Mouse (Mus musculus): Measurements from ENCODE around the gene Asap3. TPM values are rescaled to one million over a fixed set of nuclear protein-coding genes. Genes with fewer than 3 reads are reported as not detected.

The Asap3 gene
- polyA plus RNA-seq, 1 experiment from 2014 or later: 1.6 TPM

DNA sequence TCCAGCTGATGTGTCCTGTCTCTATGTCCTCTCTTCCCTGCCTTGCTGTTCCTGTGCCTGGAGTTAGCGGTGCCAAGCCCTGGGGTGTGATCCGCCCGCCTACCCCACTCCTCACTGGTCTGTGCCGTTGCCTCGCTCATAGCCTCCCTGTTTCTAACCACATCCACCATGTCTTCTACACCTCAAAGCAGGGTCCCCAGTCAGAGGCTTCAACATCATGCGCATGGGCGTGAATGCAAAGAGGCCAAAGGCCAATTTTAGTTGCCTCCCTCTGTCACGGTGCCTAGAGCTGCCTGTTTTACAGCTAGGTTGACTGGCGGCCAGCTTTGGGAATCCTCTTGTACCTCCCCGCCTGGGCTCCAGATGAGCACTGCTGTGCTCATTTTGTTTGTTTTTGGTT is 10.0 kb upstream of the Asap3 start:
- H3K9ac ChIP-seq (ENCODE audit: low read length): no peak overlapping the region
- H3K4me1 ChIP-seq (replicated peaks; ENCODE audit: control insufficient read depth, insufficient read depth): no peaks in the 10 kb centered on the region
- no peak for TF ChIP-seq CTCF (IDR thresholded peaks at IDR 0.05; ENCODE audit: low read depth)
- no peak for TF ChIP-seq EP300 (optimal IDR thresholded peaks at IDR 0.05)
- no peak overlapping the region for H3K27ac ChIP-seq (replicated peaks)
- H3K9me3 ChIP-seq (ENCODE audit: control insufficient read depth, low read length): no peaks in the 10 kb centered on the region
- no peak overlapping the region for H3K4me3 ChIP-seq (ENCODE audit: low read depth, low read length)
- H3K36me3 ChIP-seq (ENCODE audit: control insufficient read depth, insufficient read depth, low read length): no peaks in the 10 kb centered on the region
- H3K4me2 ChIP-seq (replicated peaks; ENCODE audit: low read depth): no peak overlapping the region
- no peak for DNase-seq (ENCODE audit: low spot score)
- 78% methylated on average over 10 of the region's 10 CpGs for WGBS
- H3K27me3 ChIP-seq (ENCODE audit: control insufficient read depth, insufficient read depth, low read length): no peaks in the 10 kb centered on the region
- no peak for ATAC-seq (ENCODE audit: low FRiP score, low TSS enrichment)

DNA sequence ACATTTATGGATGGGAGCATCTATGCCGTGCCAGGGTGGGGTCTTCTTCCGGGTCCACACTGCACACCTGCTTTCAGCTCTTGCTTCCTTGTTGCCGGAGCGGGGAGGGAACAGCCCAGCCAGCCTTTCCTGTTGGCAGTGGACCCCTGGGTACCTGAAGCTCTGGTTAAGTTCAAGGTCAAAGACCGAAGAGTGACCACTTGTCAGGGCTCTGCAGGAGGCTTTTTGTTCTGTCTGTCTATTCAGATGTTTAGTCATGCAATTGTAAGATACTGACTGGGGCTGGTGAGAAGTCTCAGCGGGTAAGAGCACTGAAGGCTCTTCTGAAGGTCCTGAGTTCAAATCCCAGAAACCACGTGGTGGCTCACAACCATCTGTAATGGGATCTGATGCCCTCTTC is 7.3 kb upstream of the Asap3 start:
- no peak for DNase-seq (ENCODE audit: low spot score)
- H3K4me1 ChIP-seq (replicated peaks; ENCODE audit: control insufficient read depth, insufficient read depth): no peaks in the 10 kb centered on the region
- H3K4me2 ChIP-seq (replicated peaks; ENCODE audit: low read depth): no peak overlapping the region
- no peaks in the 10 kb centered on the region for H3K9me3 ChIP-seq (ENCODE audit: control insufficient read depth, low read length)
- no peak for ATAC-seq (ENCODE audit: low FRiP score, low TSS enrichment)
- H3K4me3 ChIP-seq (ENCODE audit: low read depth, low read length): no peak overlapping the region
- no peak overlapping the region for H3K27ac ChIP-seq (replicated peaks)
- H3K9ac ChIP-seq (ENCODE audit: low read length): no peak overlapping the region
- no peaks in the 10 kb centered on the region for H3K36me3 ChIP-seq (ENCODE audit: control insufficient read depth, insufficient read depth, low read length)
- H3K27me3 ChIP-seq (ENCODE audit: control insufficient read depth, insufficient read depth, low read length): no peaks in the 10 kb centered on the region
- WGBS: 81% methylated on average over 7 of the region's 7 CpGs
- TF ChIP-seq CTCF (IDR thresholded peaks at IDR 0.05; ENCODE audit: low read depth) (no peak), EP300 (optimal IDR thresholded peaks at IDR 0.05) (no peak)

DNA sequence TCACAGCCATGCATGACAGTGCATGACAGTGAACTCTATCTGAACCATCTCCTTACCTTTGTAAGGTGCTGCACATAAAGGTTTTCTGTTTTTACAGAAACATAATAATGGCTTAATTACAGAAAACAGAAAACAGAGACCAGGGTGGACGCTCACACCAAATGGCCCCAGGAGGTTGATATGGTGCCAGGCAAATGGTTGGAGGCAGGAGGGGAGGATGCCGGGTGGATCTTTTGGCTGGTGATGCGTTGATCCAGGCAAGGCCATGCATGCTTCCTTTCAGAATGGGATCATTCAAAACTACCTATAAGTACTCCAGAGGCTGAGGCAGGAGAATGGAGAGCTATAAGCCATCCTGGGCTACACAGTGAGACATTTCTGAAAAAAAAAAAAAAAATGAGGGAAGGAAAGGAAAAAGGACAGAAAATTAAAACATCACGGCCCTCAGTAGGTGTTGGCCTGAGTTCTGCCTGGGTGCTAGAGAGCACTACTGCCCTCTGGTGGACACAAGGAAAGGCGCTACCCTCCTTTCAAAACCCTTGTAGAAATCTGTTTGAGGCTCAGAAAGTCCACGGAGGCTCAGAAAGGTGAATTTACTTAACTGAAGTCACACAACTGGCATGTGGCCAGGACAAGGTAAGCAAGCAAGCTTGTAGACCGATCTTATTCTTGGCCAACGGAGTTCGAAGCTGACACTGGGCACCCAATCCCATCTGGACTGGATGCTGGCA is 6.4 kb upstream of the Asap3 start:
- no peak overlapping the region for H3K9ac ChIP-seq (ENCODE audit: low read length)
- no peak overlapping the region for H3K4me2 ChIP-seq (replicated peaks; ENCODE audit: low read depth)
- H3K27me3 ChIP-seq (ENCODE audit: control insufficient read depth, insufficient read depth, low read length): no peaks in the 10 kb centered on the region
- ATAC-seq (ENCODE audit: low FRiP score, low TSS enrichment) (no peak), DNase-seq (ENCODE audit: low spot score) (peak; percentile 54)
- no peaks in the 10 kb centered on the region for H3K36me3 ChIP-seq (ENCODE audit: control insufficient read depth, insufficient read depth, low read length)
- 26% methylated on average over 9 of the region's 9 CpGs for WGBS
- no peaks in the 10 kb centered on the region for H3K4me1 ChIP-seq (replicated peaks; ENCODE audit: control insufficient read depth, insufficient read depth)
- no peak overlapping the region for H3K4me3 ChIP-seq (ENCODE audit: low read depth, low read length)
- H3K27ac ChIP-seq (replicated peaks): no peak overlapping the region
- TF ChIP-seq EP300 (optimal IDR thresholded peaks at IDR 0.05) (no peak), CTCF (IDR thresholded peaks at IDR 0.05; ENCODE audit: low read depth) (peak; percentile 94)
- H3K9me3 ChIP-seq (ENCODE audit: control insufficient read depth, low read length): no peaks in the 10 kb centered on the region

DNA sequence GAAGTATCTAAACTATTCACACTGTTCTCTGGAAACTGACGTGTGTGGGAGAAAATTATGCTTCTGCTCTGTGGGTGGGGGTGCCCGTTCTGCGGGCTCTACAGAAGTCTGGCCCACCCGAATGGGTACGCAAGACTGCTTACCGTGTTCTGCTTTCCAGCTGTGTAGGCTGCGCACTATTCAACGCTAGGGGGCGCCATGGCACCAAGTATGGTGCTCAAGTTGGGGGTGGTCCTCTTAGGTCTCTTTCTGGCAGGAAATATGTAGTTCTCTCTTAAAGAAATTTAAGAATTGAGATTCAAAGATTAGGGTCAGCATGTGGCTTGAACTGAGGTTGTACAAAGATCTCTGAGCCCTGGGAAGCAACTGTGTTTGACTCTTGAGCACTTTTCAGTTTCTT is 3.7 kb upstream of the Asap3 start:
- no peaks in the 10 kb centered on the region for H3K27me3 ChIP-seq (ENCODE audit: control insufficient read depth, insufficient read depth, low read length)
- TF ChIP-seq EP300 (optimal IDR thresholded peaks at IDR 0.05): no peak
- TF ChIP-seq CTCF (IDR thresholded peaks at IDR 0.05; ENCODE audit: low read depth): peak; percentile 94
- no peaks in the 10 kb centered on the region for H3K9me3 ChIP-seq (ENCODE audit: control insufficient read depth, low read length)
- no peak overlapping the region for H3K27ac ChIP-seq (replicated peaks)
- 7% methylated on average over 9 of the region's 9 CpGs for WGBS
- peak; percentile 76 for DNase-seq (ENCODE audit: low spot score)
- H3K9ac ChIP-seq (ENCODE audit: low read length): no peak overlapping the region
- peak; percentile 50 for ATAC-seq (ENCODE audit: low FRiP score, low TSS enrichment)
- H3K4me2 ChIP-seq (replicated peaks; ENCODE audit: low read depth): no peak overlapping the region
- H3K4me1 ChIP-seq (replicated peaks; ENCODE audit: control insufficient read depth, insufficient read depth): peaks cover 2% of the 10 kb centered on the region; the same call in 1 of the 2 replicates
- no peaks in the 10 kb centered on the region for H3K36me3 ChIP-seq (ENCODE audit: control insufficient read depth, insufficient read depth, low read length)
- H3K4me3 ChIP-seq (ENCODE audit: low read depth, low read length): no peak overlapping the region

DNA sequence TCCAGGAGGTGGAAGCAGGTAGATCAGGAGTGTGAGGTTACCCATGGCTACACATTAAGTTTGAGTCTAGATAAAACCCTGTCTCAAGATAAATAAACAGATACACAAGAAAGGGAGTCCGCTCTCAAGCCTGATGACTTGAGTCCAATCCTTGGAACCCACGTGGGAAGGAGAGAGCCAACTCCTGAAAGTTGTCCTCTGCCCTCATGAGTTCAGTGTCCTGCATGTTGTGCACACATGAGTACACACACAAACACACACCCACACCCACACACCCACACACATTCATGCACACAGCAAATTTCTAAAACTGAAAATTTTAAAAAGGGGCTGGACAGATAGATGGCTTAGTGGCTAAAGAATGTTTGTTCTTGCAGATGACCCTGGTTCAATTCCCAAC is 1.4 kb upstream of the Asap3 start:
- Histone ChIP-seq H3K27me3 (ENCODE audit: control insufficient read depth, insufficient read depth, low read length) (no peaks in the 10 kb centered on the region), H3K9ac (ENCODE audit: low read length) (no peak overlapping the region), H3K27ac (replicated peaks) (no peak overlapping the region), H3K9me3 (ENCODE audit: control insufficient read depth, low read length) (no peaks in the 10 kb centered on the region), H3K36me3 (ENCODE audit: control insufficient read depth, insufficient read depth, low read length) (no peaks in the 10 kb centered on the region), H3K4me3 (ENCODE audit: low read depth, low read length) (no peak overlapping the region), H3K4me1 (replicated peaks; ENCODE audit: control insufficient read depth, insufficient read depth) (peaks cover 5% of the 10 kb centered on the region; the same call in 1 of the 2 replicates), H3K4me2 (replicated peaks; ENCODE audit: low read depth) (no peak overlapping the region)
- WGBS: 64% methylated on average over 2 of the region's 2 CpGs
- ATAC-seq (ENCODE audit: low FRiP score, low TSS enrichment) (no peak), DNase-seq (ENCODE audit: low spot score) (no peak)
- no peak for TF ChIP-seq CTCF (IDR thresholded peaks at IDR 0.05; ENCODE audit: low read depth)
- no peak for TF ChIP-seq EP300 (optimal IDR thresholded peaks at IDR 0.05)

DNA sequence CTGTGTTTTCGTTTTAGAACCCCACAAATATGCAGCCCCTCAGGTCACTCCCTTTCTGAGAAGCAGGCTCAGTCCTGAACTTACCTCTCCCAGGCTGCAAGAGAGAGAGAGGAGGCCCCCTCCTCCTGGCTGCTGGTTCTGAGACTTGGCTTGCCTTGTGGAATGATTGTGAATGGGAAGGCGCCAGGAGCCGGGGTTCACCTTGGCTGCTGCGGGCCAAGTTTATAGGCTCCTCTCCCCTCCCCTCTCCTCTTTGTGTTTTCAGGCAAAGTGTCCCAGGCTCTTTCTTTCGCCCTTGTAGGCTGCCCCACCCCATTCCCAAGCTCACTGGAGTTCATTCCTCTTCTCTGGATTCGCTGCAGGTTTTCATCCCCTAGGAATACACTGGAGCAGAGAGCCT is 778 bp downstream of the Asap3 start:
- H3K4me1 ChIP-seq (replicated peaks; ENCODE audit: control insufficient read depth, insufficient read depth): peaks cover 5% of the 10 kb centered on the region; the same call in 1 of the 2 replicates
- no peaks in the 10 kb centered on the region for H3K27me3 ChIP-seq (ENCODE audit: control insufficient read depth, insufficient read depth, low read length)
- DNase-seq (ENCODE audit: low spot score) (peak; percentile 29), ATAC-seq (ENCODE audit: low FRiP score, low TSS enrichment) (no peak)
- H3K4me2 ChIP-seq (replicated peaks; ENCODE audit: low read depth): peak overlapping the region; percentile 98
- H3K9ac ChIP-seq (ENCODE audit: low read length): peak overlapping the region; percentile 76
- H3K9me3 ChIP-seq (ENCODE audit: control insufficient read depth, low read length): no peaks in the 10 kb centered on the region
- H3K4me3 ChIP-seq (ENCODE audit: low read depth, low read length): peak overlapping the region; percentile 64
- no peaks in the 10 kb centered on the region for H3K36me3 ChIP-seq (ENCODE audit: control insufficient read depth, insufficient read depth, low read length)
- WGBS: 6% methylated on average over 6 of the region's 6 CpGs
- TF ChIP-seq EP300 (optimal IDR thresholded peaks at IDR 0.05) (no peak), CTCF (IDR thresholded peaks at IDR 0.05; ENCODE audit: low read depth) (no peak)
- peak overlapping the region; percentile 76; the same call in 1 of the 2 replicates for H3K27ac ChIP-seq (replicated peaks)
